Mouse (Mus musculus) lung, embryonic 14.5 days (tissue): Measurements from ENCODE around the gene Cdc37. TPM values are rescaled to one million over a fixed set of nuclear protein-coding genes. Genes with fewer than 3 reads are reported as not detected.

Experiments used
- ATAC-seq: fragments of 200-750 bp; cut with Nextera tagmentation; 2 replicates; pipeline ENCODE4 v1.8.0; 2017; ENCODE audit warnings: mild to moderate bottlenecking, moderate TSS enrichment, moderate library complexity; ENCODE audit not compliant: insufficient read depth
- DNase-seq: peaks from one replicate; pipeline ENCODE4 v3.0.0-alpha.2; 2015
- H3K27ac ChIP-seq: fragments of 300-500 bp; sonication (generic); 2 replicates; pipeline ENCODE4 v1.5.1; 2014; ENCODE audit warnings: low read depth, mild to moderate bottlenecking, moderate library complexity
- H3K27me3 ChIP-seq: fragments of 300-500 bp; sonication (generic); 2 replicates; pipeline ENCODE4 v1.6.1; 2014; ENCODE audit warnings: low read length, control low read depth; ENCODE audit not compliant: insufficient read depth
- H3K36me3 ChIP-seq: fragments of 300-500 bp; sonication (generic); 2 replicates; pipeline ENCODE4 v1.6.1; 2014; ENCODE audit warnings: control low read depth; ENCODE audit not compliant: insufficient read depth
- H3K4me1 ChIP-seq: fragments of 300-500 bp; sonication (generic); 2 replicates; pipeline ENCODE4 v1.6.1; 2014; ENCODE audit warnings: antibody characterized with exemption, control low read depth; ENCODE audit not compliant: insufficient read depth
- H3K4me2 ChIP-seq: fragments of 300-500 bp; sonication (generic); 2 replicates; pipeline ENCODE4 v1.6.1; 2014; ENCODE audit warnings: mild to moderate bottlenecking
- H3K4me3 ChIP-seq: fragments of 300-500 bp; sonication (generic); 2 replicates; pipeline ENCODE4 v1.5.1; 2014; ENCODE audit warnings: low read depth, low read length
- H3K9ac ChIP-seq: fragments of 300-500 bp; sonication (generic); 2 replicates; pipeline ENCODE4 v1.6.1; 2014
- H3K9me3 ChIP-seq: fragments of 300-500 bp; sonication (generic); 2 replicates; pipeline ENCODE4 v1.6.1; 2016; ENCODE audit warnings: low read depth, low read length, control low read depth
- CTCF ChIP-seq: IDR thresholded peaks from 2 replicates; pipeline ENCODE4 v1.5.1; 2016; ENCODE audit warnings: antibody characterized with exemption, low read depth
- WGBS: fragments of 180-500 bp; shearing (Covaris S2); extraction: QIAGEN DNeasy Blood & Tissue Kit; methylation state at CpG from one replicate; pipeline ENCODE4 v1.1.7; 2014; 5-methylcytosine and 5-hydroxymethylcytosine counted together
- polyA plus RNA-seq: library from polyadenylated mRNA; unstranded; fragments of >200 nt; fragmentation: Nextera tagmentation; extraction: Ambion mirVana; gene quantifications from 2 replicates; pipeline ENCODE4 v1.2.1, GENCODE M21; 2014

Cdc37 gene
- polyA plus RNA-seq, 1 experiment from 2014 or later: 352 TPM

DNA sequence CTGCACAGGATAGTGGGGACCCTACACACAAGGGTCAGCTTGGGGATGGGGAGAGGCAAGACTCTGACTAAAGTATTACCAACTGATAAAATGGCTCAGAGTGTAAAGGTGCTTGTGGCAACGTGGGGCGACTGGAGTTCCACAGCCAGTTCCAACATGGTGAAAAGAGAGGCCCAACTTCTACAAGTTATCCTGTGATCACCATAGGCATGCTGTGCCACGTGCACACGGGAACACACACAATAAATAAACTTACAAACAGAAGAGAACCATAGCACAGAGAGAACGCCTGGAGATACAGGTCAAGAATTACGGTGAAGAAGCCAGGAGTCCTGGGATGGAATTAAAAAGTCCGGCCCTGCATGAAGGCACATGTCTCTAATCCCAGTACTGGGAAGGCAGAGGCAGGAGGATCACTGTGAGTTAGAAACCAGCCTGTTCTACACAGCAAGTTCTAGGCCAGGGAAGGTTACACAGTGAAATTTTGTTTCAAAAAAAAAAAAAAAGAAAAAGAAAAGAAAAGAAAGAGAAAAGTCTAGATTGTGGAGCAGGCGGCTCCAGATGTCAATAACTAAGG, 617 bp downstream of the Cdc37 start:
- ATAC-seq (no peak), DNase-seq (no peak)
- H3K27me3 ChIP-seq: no peaks in the 10 kb centered on the region
- H3K27ac ChIP-seq: peak overlapping the region; percentile 76; the same call in 1 of the 2 replicates
- 4% methylated on average over 8 of the region's 8 CpGs for WGBS
- H3K4me1 ChIP-seq: peaks cover 20% of the 10 kb centered on the region
- peaks cover 19% of the 10 kb centered on the region for H3K36me3 ChIP-seq
- peak overlapping the region; percentile 83 for H3K9ac ChIP-seq
- H3K4me3 ChIP-seq: peak overlapping the region; percentile 82
- TF ChIP-seq CTCF: no peak
- H3K9me3 ChIP-seq: no peaks in the 10 kb centered on the region
- H3K4me2 ChIP-seq: peak overlapping the region; percentile 97

DNA sequence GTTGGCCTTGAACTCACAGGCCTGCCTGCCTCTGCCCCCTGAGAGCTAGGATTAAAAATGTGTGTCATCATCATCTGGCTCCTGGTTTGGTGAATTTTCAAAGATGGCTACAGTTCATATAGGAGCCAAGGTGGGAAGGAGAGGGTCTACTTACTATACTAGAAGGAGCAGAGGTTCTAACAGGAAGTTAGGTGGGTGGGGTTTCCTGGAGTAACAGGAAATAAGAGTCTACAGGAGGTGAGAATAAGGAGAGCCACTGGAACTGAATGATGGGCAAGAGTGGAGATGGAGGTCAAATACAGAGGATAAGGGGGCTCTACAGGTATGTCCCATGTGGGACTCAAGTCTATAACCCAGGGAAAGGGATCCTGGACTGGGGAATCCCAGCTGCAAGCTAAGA, 1.4 kb downstream of the Cdc37 start:
- ATAC-seq (no peak), DNase-seq (no peak)
- peak overlapping the region; percentile 97 for H3K4me2 ChIP-seq
- TF ChIP-seq CTCF: no peak
- peak overlapping the region; percentile 83 for H3K9ac ChIP-seq
- H3K27ac ChIP-seq: no peak overlapping the region
- H3K36me3 ChIP-seq: peaks cover 26% of the 10 kb centered on the region
- no peaks in the 10 kb centered on the region for H3K27me3 ChIP-seq
- no peaks in the 10 kb centered on the region for H3K9me3 ChIP-seq
- H3K4me1 ChIP-seq: peaks cover 13% of the 10 kb centered on the region
- H3K4me3 ChIP-seq: peak overlapping the region; percentile 82

DNA sequence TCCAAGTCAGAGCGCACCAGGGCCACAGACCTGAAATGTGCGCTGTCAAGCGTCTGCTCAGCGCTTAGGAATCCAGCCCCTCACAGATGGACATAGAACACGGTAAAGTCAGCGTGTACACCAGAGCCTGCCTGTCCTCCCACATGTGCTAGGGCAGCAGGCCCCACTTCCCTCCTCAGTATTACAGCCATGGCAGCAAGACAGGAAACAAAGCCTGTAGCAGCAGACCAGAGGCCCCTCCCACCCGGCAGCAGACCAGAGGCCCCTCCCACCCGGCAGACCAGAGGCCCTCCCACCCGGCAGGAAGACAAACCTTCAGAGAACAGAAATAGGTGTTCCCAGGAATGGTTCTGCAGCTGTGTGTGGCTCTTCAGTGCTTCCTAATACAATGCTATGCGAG, 3.1 kb downstream of the Cdc37 start:
- Histone ChIP-seq H3K9ac (peak overlapping the region; percentile 37; the same call in 1 of the 2 replicates), H3K4me2 (peak overlapping the region; percentile 97), H3K4me1 (peaks cover 7% of the 10 kb centered on the region; the same call in 1 of the 2 replicates), H3K9me3 (no peaks in the 10 kb centered on the region), H3K27me3 (no peaks in the 10 kb centered on the region), H3K27ac (no peak overlapping the region), H3K4me3 (peak overlapping the region; percentile 15), H3K36me3 (peaks cover 43% of the 10 kb centered on the region)
- DNase-seq (peak; percentile 74), ATAC-seq (no peak; the same call in 1 of the 2 replicates)
- no peak for TF ChIP-seq CTCF
- WGBS: 36% methylated on average over 10 of the region's 10 CpGs

DNA sequence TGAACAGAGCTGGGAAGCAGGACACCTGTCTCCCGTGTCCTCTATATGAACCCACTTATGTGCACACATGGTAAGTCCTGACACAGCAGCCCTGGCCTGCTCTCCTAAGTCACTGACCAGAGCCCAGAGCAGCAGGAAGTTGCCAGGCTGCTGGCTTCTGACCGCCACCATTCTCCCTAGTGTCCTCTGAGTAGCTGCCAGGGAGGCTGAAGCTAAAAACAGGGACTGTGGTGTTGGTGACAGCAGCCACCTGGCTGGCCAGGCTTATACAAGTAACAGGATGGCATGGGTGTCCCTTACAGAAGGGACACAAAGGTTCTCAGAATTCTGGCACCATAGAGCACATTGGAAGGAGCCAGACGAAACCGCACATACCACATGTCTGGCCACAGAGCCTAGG, 4.4 kb downstream of the Cdc37 start:
- peaks cover 56% of the 10 kb centered on the region for H3K36me3 ChIP-seq

DNA sequence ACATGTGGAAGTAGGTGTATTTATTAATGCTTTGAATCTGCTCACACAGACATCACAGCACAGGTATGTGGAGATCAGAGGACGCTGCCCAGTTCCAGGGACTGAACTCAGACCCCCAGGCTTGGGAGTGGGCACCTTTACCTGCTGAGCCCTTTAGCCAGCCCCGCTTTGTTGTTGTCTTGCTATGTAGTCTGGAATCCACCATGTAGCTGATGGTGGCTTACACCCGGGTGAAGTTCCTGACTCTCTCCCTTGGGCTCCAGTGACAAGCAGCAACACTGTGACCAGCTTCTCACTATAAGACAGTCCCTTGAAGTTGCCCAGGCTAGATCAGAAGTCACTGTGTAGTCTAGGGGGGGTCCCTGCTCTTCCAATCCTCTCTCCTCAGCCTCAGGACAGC, 5.4 kb downstream of the Cdc37 start:
- no peak for TF ChIP-seq CTCF
- DNase-seq (no peak), ATAC-seq (no peak)
- WGBS: 91% methylated on average over 3 of the region's 3 CpGs
- Histone ChIP-seq H3K27ac (no peak overlapping the region), H3K4me2 (no peak overlapping the region), H3K9me3 (no peaks in the 10 kb centered on the region), H3K9ac (no peak overlapping the region), H3K36me3 (peaks cover 67% of the 10 kb centered on the region), H3K4me3 (no peak overlapping the region), H3K4me1 (peaks cover 7% of the 10 kb centered on the region; the same call in 1 of the 2 replicates), H3K27me3 (no peaks in the 10 kb centered on the region)

More for the DNA sequence above, 4.4 kb downstream of the Cdc37 start:
- Histone ChIP-seq H3K4me2 (no peak overlapping the region), H3K4me3 (no peak overlapping the region), H3K9me3 (no peaks in the 10 kb centered on the region), H3K27ac (no peak overlapping the region), H3K27me3 (no peaks in the 10 kb centered on the region), H3K9ac (no peak overlapping the region), H3K4me1 (peaks cover 7% of the 10 kb centered on the region; the same call in 1 of the 2 replicates)
- DNase-seq (no peak), ATAC-seq (no peak)
- TF ChIP-seq CTCF: no peak
- WGBS: 82% methylated on average over 4 of the region's 4 CpGs

DNA sequence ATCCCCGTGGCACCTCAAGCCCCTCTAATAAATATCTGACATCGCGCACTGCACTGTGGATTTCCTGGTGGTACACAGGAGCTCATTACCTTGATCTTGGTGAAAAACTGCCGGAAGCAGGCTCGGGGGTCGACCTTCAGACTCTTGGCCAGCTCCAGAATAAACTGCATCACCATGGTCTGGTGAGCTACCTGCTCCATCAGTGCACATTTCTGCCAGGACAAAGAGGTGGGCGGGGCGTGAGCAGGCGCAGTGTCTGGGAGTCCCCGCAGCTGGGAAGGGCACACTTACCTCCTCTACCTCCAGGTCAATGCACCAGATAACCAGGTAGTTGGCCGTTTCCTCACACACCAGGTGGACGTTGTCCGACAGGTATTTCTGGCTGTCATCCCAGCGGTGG, 7.9 kb downstream of the Cdc37 start:
- ATAC-seq (no peak), DNase-seq (no peak)
- Histone ChIP-seq H3K9ac (no peak overlapping the region), H3K27me3 (no peaks in the 10 kb centered on the region), H3K9me3 (no peaks in the 10 kb centered on the region), H3K4me1 (no peaks in the 10 kb centered on the region; the same call in 1 of the 2 replicates), H3K27ac (no peak overlapping the region), H3K4me3 (no peak overlapping the region), H3K36me3 (peaks cover 88% of the 10 kb centered on the region), H3K4me2 (no peak overlapping the region)
- 88% methylated on average over 14 of the region's 14 CpGs for WGBS
- no peak for TF ChIP-seq CTCF

DNA sequence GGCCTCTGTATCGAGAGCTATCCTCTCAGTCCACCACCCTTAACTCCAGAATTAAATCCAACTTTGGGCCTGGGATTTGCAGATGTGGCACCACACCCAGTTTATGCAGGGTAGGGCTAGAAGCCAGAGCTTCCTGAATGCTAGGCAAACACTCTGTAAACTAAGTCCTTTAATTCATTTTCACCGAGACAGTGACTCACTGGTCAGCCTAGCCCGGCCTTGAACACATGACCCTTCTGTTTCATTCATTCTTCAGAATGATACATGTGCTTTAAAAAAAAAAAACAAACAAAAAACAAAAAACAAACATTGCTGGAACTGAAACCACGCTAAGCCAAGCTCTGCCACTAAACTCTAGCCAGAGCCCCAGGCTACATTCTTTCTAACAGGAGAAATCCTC, 11.4 kb downstream of the Cdc37 start:
- no peak for DNase-seq
- Histone ChIP-seq H3K27ac (no peak overlapping the region), H3K36me3 (peaks cover 62% of the 10 kb centered on the region), H3K9me3 (no peaks in the 10 kb centered on the region), H3K27me3 (no peaks in the 10 kb centered on the region), H3K4me1 (no peaks in the 10 kb centered on the region), H3K9ac (no peak overlapping the region), H3K4me3 (no peak overlapping the region), H3K4me2 (no peak overlapping the region)
- 78% methylated on average over 4 of the region's 4 CpGs for WGBS
- TF ChIP-seq CTCF: no peak
- ATAC-seq: no peak
